Mouse (Mus musculus) forebrain, embryonic 13.5 days (tissue): ENCODE measurements around the gene Sstr2. TPM values are rescaled to one million over a fixed set of nuclear protein-coding genes. Genes with fewer than 3 reads are reported as not detected.

Experiments
- polyA plus RNA-seq: library from polyadenylated mRNA; unstranded; fragments of >200 nt; fragmentation: Nextera tagmentation; extraction: Ambion mirVana; gene quantifications from 2 replicates; pipeline ENCODE4 v1.2.1, GENCODE M21; 2015

The Sstr2 gene
- polyA plus RNA-seq, 1 experiment from 2014 or later: 78.0 TPM

Other genes with a start within 250 kb of the Sstr2 start
- 30.1 and 31.1 TPM in 2 replicates for gene Cog1, start 29.8 kb downstream of the Sstr2 start, polyA plus RNA-seq
- gene Slc39a11, start 30.7 kb downstream of the Sstr2 start, polyA plus RNA-seq: 27.7 and 29.0 TPM in 2 replicates
- gene Fam104a, start 64.8 kb downstream of the Sstr2 start, polyA plus RNA-seq: 48.2 and 51.9 TPM in 2 replicates
- 20.6 and 21.7 TPM in 2 replicates for gene D11Wsu47e, start 65.1 kb downstream of the Sstr2 start, polyA plus RNA-seq
- gene Cpsf4l, start 90.7 kb downstream of the Sstr2 start, polyA plus RNA-seq: 0.31 and 1.0 TPM in 2 replicates
- gene Cdc42ep4, start 132.5 kb downstream of the Sstr2 start, polyA plus RNA-seq: 89.8 and 98.0 TPM in 2 replicates